Mouse (Mus musculus): Measurements from ENCODE around the gene 3100002H09Rik.

GRCm38 (mm10) chr4:124610066-124610465 is 537 bp downstream of the 3100002H09Rik start:
- TF ChIP-seq POLR2A (IDR thresholded peaks at IDR 0.05; ENCODE audit: insufficient read depth, low read length) (no peak), CTCF (IDR thresholded peaks at IDR 0.05; ENCODE audit: low read depth, low read length) (no peak)
